Mouse (Mus musculus): Measurements from ENCODE around the gene Lca5l. TPM values are rescaled to one million over a fixed set of nuclear protein-coding genes. Genes with fewer than 3 reads are reported as not detected.

Lca5l gene
- total RNA-seq (2022) = 1 to 10 TPM; 2.0 to 5.5 (median 2.9) TPM

- peak; percentile 99 for DNase-seq
Observed at GRCm38 (mm10) chr16:96191531-96192506, at the start of gene Lca5l. Gene Lca5l, minus strand, starts transcription at chr16:96192271.

DNA sequence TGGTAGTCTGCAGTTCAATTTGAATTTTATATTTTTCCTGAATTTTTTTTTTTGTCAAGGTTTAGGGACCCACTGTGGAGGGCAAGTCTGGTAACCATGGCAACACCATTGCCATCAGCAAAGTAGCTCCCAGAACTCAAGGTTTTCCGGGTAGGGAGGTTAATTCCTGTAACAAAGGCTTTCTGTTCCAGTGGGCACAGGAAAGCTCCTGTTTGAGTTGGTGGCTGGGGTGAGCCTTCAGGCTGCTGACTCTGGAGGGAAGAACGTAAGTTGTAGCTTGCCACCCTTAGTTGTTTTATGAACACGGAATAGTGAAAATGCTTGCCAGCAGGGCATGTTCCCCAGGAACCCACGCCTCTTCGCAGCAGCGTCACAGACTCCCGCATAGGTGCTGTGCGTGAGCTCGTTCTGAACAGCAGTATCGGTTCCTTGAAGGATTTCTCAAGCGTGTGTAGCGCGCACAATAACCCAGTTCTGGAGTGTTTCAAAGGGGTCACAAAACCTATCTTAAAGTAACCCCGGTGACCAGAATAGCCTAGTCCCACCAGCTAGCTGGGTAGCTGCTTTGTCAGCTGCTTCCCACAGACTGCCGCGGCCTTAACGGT, 43.4 kb upstream of the Lca5l start, which contains the start of gene B3galt5:
TSS of gene B3galt5 (plus strand) at position 436 of the 605 bp plus-strand sequence.
- DNase-seq = no peak

DNA sequence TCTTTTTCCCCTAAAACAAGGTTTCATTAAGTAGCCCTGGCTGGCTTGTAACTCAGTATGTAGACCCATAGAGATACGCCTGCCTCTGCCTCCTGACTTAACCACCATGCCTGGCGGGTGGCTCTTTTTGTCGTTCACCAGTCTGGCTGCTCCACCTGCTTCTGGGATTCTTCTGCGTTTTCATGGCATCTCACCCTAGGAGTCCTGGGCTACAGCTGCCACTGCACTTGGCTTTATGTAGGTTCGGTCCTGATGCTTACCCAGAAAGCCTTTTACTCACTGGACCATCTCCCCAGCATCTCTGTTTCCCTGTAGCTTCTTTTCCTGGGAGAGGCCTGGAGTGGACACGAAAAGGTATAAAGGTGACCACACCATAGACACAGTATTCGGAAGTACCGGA, 41.9 kb upstream of the Lca5l start:
- no peak for DNase-seq

GRCm38 (mm10) chr16:96231974-96232373, 39.9 kb upstream of the Lca5l start:
- DNase-seq = no peak

DNA sequence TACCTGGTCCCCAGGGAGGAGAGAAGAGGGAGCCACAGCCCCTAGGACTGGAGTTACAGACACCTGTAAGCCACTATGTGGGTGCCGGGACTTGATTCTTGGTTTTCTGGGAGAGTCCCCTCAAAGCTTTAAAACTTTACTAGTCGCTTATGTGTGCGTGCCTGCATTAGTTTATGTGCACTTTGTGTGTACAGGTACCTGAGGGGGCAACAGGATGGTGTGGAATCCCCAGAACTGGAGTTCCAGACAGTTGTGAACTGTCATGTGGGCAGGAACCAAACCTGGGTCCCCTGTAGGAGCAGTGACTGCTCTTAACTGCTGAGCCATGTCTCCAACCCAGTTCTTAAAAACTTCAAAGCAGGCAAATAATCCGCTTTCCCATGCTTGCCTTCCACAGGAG, 39.2 kb upstream of the Lca5l start:
- no peak for DNase-seq

GRCm38 (mm10) chr16:96230411-96230810, 38.3 kb upstream of the Lca5l start:
- DNase-seq = peak; percentile 57

GRCm38 (mm10) chr16:96229044-96229555, 37.0 kb upstream of the Lca5l start:
- DNase-seq = no peak

DNA sequence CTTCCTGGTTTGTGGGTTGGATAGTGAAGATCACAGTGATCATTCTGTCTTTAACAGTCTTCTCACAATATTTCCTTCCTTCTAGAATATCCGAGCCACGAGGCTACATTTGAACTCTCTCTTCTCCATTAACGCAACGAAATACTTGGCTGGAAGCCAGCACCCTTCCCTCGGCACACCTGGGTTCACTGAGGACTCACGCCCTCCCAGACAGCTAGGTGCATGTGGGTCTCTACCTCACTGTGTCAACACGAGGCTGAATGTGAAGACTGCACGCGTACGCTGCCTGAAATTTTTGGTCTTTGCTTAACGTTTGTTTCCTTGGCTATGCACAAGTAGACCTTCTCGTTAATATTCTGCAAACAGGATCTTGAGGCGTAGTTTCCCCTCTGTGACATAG, 36.4 kb upstream of the Lca5l start:
- no peak for DNase-seq

DNA sequence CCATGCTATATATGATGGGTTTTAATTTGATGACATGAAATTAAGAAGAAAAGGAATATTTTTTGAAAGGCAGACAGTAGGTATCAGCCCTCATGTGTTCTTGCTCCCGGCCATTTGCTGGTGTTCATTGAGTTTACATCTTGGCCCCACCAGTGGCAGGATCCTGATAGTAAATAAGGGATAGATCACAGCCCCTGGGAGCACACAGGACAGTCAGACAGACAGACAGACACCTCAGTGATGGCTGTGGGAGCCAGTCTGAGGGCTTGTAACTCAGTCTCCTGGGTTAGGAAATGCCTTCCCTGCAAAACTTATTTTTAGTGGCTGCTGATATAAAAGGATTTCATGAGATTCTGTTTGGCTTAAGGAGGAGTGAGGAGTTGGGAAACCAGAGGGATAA, 30.4 kb upstream of the Lca5l start:
- DNase-seq = no peak

DNA sequence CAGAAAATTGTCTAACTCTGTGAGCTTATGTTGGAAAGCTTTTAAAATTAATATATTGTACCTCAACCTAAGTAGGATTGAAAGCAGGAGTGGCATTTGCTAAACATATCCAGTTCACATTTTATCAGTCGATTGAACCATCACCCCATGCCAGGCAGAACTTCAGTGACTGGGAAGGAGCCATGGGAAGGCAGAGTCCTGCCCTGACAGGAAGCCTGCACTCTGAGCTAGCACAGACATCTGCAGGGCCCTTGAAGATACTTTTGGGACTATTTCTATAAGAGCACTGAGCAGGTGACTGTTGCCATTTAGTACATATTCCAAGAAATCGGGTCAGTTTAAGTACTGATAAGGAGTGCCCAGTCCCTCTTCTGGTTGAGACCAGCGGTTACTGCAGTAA, 29.9 kb upstream of the Lca5l start:
- DNase-seq = no peak

DNA sequence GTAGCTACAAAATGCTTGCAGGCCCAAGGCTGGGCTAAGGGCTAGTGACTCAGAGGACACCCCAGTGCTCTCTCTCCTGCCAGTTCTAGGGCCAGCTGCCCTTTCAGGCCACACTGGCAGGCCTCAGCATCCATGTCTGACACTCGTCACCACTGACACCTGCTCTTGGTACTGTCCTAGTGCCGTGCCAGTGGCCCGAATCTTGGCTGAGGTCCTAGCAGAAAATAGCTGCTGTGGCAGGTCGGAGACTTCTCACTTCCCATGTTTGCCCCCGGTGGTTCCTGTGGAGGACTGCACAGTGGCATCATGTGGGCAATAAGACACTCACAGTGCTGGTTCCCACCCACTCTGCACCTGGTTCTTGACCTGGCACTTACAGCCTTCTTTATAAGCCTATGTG, 29.4 kb upstream of the Lca5l start:
- DNase-seq = no peak

GRCm38 (mm10) chr16:96213027-96213426, 21.0 kb upstream of the Lca5l start:
- no peak for DNase-seq

DNA sequence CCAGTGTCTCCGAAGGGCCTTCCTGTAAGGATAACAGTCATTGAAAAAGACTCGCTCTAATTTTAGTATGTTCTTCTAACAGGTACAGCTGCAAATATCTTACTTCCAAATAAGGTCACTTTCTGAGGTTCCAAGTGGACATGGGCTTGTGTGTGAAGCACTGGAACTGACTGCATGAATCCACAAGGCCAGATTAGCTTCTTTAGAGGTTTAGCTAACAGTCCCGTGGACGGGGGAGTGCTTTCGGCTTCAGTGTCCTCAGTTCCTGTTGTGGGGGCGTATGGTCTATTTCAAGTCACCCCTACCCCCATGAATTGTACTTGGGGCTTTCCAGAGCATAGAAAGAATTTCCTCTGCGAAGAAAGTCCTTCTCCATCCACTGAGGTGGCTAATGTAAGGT, 18.8 kb upstream of the Lca5l start:
- no peak for DNase-seq

- no peak for DNase-seq
Observed at GRCm38 (mm10) chr16:96209789-96210188, 17.7 kb upstream of the Lca5l start.

GRCm38 (mm10) chr16:96201485-96202232, 9.6 kb upstream of the Lca5l start:
- DNase-seq = peak; percentile 24

DNA sequence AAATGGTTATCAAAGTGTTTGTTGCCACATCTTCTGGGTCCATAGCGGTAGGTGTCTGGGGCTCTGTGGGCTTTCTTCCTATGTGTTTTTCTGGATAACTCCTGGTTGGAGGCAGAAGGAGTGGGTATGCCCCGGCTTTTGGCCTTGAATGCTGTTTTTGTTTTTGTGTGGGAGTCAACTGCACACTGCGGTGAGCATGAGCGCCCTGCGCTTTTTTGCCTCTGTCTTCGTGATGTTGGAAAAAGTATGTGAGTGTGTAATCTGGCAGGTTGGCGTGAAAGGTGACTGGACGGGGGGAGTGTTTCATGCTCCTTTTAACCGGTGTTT, 8.6 kb upstream of the Lca5l start:
- DNase-seq = no peak

DNA sequence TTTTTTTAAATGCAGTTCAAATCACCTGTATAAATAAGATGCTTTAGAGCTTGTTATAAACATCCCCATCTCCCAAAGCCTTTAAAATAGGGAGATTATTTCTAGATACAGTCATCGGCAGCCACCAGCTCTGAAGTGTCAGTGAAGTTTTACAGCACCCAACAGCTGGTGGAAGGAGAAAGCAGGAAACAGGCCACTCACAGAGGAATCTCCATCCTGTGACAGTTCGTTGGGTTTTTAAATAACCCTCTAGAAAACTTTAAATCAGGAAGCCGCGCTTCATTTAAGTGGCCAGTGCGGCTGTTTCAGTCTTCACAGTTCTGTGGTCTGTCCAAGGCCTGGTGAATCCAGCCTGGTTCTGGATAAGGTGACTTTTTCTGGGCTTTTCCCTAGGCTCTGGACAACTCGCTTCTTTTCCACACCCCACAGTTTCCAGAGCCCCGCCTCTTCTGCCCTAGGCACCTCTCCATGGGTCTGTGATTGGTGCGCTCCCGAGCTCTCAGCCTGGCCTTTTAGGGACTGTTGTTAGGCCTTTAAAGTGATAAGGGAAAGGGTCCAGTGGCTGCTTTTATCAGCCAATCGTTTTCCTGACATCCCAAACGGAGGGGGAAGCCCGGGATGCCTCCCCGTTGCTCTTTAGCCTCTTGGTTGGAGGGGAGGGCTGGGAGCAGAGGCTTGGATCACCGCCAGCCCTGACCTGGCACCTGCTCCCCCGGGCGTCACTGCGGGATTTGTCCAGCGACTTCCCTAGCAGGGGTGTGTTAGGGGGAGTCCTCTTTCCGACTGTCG, 8.0 kb upstream of the Lca5l start, which contains the start of gene Sh3bgr:
TSS of gene Sh3bgr (plus strand) at position 538 of the 789 bp plus-strand sequence.
- DNase-seq = peak; percentile 81

DNA sequence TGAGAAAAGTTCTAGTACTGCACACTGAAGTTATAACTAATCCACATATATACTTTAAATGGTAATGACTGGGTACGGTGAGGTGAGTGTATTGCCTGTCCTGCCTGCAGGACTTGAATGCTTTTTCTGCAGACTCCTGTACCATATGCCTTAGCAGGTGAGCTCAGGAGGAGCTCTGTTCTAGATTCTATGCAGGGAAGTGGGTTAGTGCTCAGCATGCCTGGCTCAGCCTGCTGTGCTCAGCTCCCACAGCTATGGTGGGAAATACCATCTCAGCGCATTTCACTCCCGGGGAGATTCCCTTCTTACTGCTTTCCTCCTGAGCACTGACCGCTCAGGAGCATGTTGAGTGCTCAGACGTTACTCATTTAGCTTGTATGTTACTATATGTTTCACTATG, 4.5 kb downstream of the Lca5l start:
- no peak for DNase-seq

DNA sequence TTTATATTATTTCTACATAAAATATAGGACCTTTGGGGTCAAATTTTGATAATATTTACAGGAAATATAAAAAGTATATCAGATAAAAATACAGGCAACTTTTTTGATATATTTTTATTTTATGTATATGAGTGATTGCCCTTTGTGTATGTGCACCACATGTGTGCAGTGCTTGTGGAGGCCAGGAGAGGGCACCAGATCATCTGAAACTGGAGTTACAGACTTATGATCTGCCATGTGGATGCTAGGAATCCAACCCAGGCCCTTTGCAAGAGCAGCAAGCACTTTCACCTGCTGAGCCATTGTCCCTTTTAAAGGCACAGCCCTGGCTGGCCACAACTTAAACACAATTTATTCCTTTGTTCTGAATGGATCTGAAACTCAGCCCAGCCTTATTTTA, 12.9 kb downstream of the Lca5l start:
- no peak for DNase-seq

- no peak for DNase-seq
Observed at GRCm38 (mm10) chr16:96175399-96175798, 16.7 kb downstream of the Lca5l start.

DNA sequence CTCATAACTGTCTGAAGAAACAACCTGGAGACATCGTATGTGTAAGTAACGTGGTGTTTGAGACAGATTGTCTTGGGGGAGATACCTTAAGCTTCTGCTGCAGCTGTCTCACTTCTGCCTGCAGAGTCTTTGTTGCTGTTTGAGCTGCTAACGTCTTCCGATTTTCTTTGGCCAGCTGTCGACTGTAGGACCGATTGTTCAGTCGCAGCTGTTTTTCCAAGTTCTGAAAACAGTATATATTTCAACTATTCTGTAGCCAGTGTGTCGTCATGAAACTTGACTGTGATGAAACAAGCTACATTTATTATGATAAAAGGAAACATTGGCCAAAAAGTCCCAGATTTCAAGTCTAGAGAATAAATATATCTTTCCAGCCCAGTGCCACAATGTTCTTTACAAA, 18.4 kb downstream of the Lca5l start:
- DNase-seq = no peak

DNA sequence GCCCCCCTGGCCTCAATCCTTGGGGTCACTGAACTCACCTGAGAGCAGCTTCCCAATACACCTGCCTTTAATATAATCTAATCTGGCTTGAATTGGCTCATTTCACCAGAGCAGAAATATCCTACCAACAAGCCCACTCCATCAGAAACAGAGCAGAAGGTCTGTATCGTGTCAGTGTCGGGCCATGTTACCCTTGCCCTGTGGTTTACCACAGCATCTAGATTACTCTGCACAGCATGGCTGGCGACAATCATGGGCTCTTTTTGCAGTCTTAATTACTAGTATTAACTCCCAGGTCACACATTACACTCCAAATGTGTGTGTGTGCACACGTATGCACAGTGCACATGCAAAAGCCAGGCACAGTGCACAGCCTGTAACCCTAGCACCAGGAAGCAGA, 23.2 kb downstream of the Lca5l start:
- no peak for DNase-seq
